Mouse (Mus musculus) bone marrow, adult 2 months (tissue): ENCODE results near the gene Ppm1n.

ENCODE experiments used
- CTCF ChIP-seq: fragments of 200-500 bp; IDR thresholded peaks from 2 replicates; pipeline ENCODE4 v1.5.1; 2011; ENCODE audit warnings: low read length, control low read depth; ENCODE audit not compliant: control insufficient read depth, insufficient read depth
- POLR2A ChIP-seq: fragments of 200-500 bp; IDR thresholded peaks from 2 replicates; pipeline ENCODE4 v1.6.1; 2011; ENCODE audit warnings: low read depth, mild to moderate bottlenecking, control low read depth, low read length, borderline replicate concordance; ENCODE audit not compliant: control insufficient read depth

DNA sequence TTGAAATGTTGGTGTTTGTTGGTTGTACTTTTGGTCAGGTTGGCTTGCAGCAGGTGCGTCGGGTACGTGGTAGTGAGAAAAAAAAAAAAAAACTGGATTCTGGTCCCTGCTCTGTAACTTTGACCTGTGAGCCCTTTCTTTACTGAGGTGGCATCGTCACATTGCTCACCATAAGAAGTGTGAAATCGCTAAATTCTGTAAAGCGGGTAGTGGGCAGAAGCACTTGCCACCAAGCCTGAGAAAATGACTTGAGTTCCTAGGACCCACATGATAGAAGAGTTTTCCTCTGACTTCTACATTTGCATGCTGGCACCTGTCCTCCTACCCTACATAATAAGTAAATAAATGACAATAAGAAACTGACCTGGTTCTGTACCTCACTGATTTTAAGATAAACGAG lies 40.8 kb upstream of the Ppm1n start:
- TF ChIP-seq POLR2A: no peak
- TF ChIP-seq CTCF: no peak
